Mouse (Mus musculus): Measurements from ENCODE around the gene Cables2. TPM values are rescaled to one million over a fixed set of nuclear protein-coding genes. Genes with fewer than 3 reads are reported as not detected.
"Not testable (repeated sequence)": the region's sequence is repeated elsewhere in the genome, so short reads cannot be mapped to it uniquely, and the experiment has no call there.

The Cables2 gene
- total RNA-seq, 2 experiments from 2014 or later = 29.9 to 32.1 TPM

GRCm38 (mm10) chr2:180277773-180278320, 4.6 kb upstream of the Cables2 start:
- DNase-seq = no peak

GRCm38 (mm10) chr2:180276851-180277259, 3.6 kb upstream of the Cables2 start:
- DNase-seq = no peak

- no peak for DNase-seq
Observed at GRCm38 (mm10) chr2:180276385-180276784, 3.1 kb upstream of the Cables2 start.

DNA sequence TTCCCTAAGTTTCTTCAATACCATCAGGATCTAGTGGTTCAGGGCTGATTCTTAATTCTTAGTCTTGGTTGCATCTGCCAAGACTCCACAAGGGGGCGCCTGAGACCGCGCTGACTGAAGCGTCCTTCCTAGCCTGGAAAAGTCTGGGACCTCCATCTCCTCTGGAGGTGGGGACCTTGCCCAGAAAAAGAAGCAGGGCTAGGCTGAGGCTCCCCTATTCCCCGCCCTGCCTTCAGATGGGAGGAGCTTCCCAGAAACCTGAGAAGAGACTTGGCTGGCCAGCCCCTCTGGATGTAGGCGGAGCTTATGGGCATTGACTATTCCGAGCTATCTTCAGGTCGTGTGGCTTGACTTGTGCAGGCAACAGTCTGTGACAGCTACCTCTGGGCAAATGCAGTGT, 2.5 kb upstream of the Cables2 start:
- DNase-seq = peak; percentile 71 to 75

DNA sequence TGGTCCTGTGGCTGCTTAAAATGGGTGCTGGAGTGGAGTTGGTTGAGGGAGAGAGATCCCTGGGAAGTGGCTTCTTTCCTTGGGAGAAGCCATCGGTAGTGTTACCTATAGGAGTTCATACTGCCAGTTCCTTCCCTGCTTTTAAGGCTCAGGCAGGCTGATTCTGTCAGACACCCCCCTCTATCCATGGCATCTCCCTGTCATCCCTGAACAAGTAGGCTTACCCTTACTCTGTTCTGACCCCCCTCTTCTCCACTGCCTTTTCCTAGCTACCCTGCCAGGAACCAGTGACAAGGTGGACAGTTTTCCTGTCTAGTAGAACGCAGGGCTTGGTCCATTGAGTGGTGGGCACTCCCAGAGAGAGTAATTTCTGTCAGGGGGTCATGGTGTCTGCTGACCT, 1.2 kb upstream of the Cables2 start:
- DNase-seq = no peak

GRCm38 (mm10) chr2:180272884-180273321, 393 bp downstream of the Cables2 start:
- peak in 1 of 2 experiments; percentile 40 for DNase-seq

DNA sequence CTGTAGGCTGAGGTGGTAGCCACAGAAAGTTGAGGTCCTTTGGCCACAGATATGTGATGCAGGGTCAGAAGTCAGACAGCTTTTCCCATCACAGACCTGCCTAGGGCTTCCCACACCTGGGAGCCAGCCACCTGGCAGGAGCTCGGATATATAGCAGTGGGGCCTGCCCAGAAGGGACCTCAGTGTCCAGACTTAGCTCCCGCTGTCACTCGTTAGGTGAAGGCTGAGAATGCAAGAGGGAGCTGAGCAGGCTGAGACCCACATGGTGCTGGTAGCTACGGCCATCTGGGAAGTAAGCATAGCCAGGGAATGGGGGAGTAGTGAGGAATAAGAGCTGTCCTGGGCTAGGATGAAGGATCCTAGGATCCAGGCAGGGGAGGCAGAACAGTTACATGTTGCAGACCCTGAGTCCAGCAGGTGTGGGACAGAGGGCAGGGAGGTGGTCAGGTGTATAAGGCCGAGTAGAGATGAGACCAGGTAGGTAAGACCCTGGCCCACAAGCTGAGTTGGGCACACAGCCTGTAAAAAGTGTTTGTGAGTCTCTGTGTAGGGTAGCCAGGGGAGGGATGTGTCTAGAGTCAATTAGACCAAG, 1.4 kb downstream of the Cables2 start:
- DNase-seq = no peak

- no peak for DNase-seq
Observed at GRCm38 (mm10) chr2:180270537-180271255, 2.6 kb downstream of the Cables2 start.

- no peak for DNase-seq
Observed at GRCm38 (mm10) chr2:180269329-180269728, 4.0 kb downstream of the Cables2 start.

DNA sequence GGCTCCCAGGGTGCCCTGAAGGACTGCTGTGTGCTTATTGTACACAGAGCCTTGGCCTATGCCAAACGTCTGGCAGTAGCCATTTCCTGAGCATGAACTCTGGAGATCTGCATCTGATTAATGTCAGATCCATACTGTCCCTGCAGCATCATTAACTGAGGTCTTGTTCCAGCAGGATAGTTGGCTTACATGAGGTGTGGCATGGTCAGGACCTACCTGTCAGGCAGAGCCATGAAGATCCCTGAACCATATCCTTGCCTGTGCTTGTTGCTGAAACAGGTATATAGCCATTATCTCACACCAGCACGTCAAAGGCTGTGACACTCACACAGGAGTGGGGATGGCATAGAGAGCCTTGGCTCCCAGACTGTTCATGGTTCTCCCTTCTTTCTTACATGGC, 5.3 kb downstream of the Cables2 start:
- no peak for DNase-seq

DNA sequence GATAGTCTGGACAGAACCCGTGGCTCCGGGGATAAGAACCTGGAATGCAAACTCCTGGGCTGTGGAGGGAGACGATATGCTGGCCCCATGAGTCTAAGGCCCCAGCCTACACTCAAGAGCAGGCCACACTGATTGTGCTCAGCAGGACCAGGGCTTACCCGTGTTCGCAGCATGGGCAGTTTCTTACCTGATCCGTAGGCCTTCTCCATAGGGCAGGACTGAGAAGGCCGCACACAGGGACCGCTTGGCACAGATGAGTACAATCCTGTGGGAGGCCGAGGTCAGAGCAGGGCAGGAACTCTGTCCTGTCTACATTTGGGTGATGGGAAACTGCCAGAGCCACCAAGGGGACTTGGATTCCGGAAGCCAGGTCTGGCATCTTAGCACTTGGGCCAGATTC, 10.4 kb downstream of the Cables2 start:
- DNase-seq = no peak

- no peak for DNase-seq
Observed at GRCm38 (mm10) chr2:180262441-180262840, 10.9 kb downstream of the Cables2 start.

DNA sequence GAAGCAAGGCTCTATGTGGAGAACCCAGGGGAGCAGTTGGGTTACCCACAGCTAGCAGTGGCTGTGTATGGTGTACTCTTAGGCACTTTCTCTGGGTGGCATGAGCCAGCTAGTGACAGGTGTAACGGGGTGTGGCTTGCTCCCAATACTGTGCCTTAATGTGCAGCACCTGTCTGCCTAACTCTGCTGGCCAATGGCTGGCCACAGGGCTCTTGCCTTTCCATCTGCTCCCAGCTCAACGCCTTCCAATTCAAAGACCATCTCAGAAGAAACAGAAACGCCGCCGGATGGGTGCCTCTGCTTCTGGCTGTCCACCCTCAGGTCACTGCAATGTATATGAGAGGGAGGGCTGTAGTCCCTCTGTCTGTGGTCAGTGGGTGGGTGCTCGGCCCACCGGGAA, 11.4 kb downstream of the Cables2 start:
- no peak for DNase-seq

DNA sequence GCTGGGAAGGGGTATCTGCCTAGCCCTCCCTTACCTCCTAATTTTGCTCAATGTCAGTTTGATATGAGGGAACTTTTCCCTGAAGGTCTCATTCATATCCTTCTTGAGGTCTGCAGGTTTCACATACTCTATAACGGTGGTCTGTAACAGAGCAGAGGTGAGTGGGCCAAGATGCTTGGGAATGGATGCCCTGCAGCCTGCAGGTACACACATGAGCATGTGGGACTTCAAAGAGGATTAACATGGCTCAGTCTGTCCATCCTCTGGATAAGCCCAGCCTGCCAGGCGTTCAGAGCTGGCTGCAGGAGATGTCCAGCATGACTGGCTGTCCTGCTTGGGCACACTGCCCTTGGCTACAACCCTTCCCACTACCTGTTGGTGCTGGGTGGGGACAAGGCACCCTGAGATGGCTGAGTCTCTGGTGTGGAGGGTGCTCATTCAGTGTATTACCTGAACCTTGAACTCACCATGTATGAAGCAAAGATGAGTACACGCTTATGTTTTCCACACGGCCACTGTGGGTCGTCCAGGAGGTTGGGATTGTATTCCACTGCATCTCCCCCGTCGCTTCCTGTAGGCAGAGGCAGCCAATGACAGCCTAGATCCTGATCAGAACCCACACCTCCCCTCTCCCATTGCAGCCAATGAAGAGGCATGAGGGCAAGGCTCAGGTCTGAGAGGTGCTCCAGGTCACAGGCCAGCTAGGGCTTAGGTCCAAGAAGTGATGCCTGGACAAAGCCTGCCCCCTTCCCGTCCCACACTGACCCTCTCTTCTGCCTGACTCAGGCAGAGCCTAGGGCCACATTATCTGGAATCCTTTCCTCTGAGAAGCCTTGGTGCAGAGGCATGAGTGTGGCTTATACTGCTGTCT, 12.5 kb downstream of the Cables2 start:
- no peak for DNase-seq

DNA sequence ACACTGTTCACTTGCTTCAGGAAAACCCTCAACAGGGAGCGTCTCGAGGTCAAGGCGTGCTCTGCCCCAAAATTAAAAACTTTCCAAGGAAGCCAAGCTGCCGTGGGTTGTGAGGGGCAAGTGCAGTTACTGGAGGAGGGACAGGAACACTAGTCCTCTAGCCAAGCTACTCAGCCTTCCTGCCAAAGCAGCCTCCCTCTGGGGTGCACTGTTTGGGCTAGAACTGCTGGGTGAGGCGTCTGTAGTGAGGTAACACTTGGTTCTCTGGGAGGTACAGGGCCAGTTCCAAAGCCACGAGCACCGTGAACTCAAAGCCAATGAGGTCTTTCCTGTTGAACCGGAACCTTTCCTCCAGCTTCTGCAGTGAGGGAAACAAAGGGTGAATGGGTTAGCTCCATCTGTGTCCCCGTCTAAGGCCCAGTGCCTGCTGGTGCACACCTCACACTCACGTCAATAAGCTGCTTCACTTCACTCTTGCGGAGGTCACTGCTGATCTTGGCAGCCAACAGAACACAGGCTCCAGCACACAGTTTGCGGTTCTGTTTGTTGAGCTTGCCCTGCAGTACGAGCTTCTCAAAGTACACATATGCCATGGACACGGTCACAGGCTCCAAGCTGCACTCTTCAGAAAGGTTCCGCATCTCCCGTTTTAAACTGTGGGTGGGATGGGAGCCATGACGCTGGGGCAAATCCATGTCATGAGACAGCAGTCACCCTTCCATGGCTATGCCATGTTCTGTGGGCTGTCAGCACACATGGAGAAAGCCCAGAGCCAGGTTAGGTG, 13.3 kb downstream of the Cables2 start:
- DNase-seq = not testable (repeated sequence)

DNA sequence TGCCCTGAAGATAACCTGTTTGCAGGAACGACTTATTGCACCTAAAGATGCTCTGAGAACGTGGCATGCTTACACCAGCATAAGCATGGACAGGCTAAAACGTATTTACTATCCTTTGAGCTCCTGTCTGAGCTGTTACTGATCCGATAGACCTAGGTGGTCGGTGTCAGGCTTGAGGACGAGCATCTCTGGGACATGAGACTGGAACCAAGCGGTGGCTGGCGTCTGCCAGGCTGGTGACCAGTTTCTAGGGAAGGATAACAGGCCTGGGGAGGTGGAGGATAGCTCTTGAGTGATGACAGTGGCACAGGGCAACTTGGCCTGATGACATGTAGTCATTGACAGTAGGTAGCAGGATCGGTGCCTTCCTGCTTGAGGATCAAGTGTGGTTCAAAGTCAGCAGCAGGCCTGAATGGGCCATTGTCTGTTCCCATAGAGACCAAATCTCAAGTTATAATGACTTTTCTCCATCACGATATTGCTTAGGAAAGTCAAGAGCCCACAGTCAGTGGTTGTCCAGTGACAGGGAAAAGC, 14.3 kb downstream of the Cables2 start:
- DNase-seq = not testable (repeated sequence)

GRCm38 (mm10) chr2:180257963-180258865, 15.1 kb downstream of the Cables2 start:
- no peak for DNase-seq

DNA sequence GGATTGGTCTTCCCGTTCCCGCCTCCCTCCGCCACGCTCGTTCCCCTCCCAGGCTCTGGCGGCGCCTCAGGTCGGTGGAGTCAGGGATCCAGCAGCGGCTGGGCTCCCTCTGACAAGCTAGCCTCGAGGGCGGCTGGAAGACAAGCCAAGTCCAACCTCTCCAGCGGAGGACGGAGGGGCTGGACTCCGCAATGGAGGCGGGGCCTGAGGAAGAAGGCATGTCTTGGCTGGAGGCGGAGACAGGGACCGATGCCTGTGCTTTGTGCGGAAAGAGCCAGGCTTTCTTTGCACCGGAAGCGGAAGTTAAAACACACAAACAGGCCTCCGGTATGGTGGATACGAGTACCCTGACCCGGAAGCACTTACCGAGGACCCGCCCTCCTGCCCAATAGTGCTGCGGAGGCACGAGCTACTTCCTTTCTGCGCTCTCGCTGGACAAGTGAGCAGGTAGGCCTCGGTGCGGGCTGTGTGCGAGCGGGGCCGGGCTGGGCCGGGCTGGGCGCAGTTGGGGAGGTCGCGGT, 16.2 kb downstream of the Cables2 start, which contains the start of gene Rps21:
TSS of gene Rps21 (plus strand) at position 377 of the 521 bp plus-strand sequence.
- DNase-seq = peak; percentile 95 to 96

- DNase-seq = no peak
Observed at GRCm38 (mm10) chr2:180256296-180257000, 16.8 kb downstream of the Cables2 start.

GRCm38 (mm10) chr2:180255701-180256100, 17.6 kb downstream of the Cables2 start:
- no peak for DNase-seq
